Mouse (Mus musculus) adrenal gland, adult 18-20 months (tissue): ENCODE measurements around the gene Bmpr1b. TPM values are rescaled to one million over a fixed set of nuclear protein-coding genes. Genes with fewer than 3 reads are reported as not detected.
A peak's percentile ranks its signal among the peaks of the same experiment; 100 is the strongest.
"Not testable (repeated sequence)": the region's sequence is repeated elsewhere in the genome, so short reads cannot be mapped to it uniquely, and the experiment has no call there.

Source experiments
- DNase-seq, 2 experiments: peaks; one replicate each; pipeline ENCODE4 v3.0.0; 2021 to 2022; ENCODE audit warnings: low spot score in 2 of 2
- long read RNA-seq, 2 experiments: library from polyadenylated mRNA; stranded (forward); transcript quantifications; one replicate each; pipeline ENCODE4 v2.0.0; 2021
- total RNA-seq, 2 experiments: library from RNA; stranded (reverse); gene quantifications; 1 replicate in 1 of 2; 2 replicates in 1 of 2; pipeline ENCODE4 v1.2.3; 2021

Gene Bmpr1b
- total RNA-seq: under 1 TPM; 0.58 to 0.66 TPM
- long read RNA-seq, experiment 1: 0 reads
- long read RNA-seq, experiment 2, partial matches to known transcripts: 0 of 1 reads
- long read RNA-seq, experiment 2, other reads (novel, unspliced or antisense): 0 of 1 reads

DNA sequence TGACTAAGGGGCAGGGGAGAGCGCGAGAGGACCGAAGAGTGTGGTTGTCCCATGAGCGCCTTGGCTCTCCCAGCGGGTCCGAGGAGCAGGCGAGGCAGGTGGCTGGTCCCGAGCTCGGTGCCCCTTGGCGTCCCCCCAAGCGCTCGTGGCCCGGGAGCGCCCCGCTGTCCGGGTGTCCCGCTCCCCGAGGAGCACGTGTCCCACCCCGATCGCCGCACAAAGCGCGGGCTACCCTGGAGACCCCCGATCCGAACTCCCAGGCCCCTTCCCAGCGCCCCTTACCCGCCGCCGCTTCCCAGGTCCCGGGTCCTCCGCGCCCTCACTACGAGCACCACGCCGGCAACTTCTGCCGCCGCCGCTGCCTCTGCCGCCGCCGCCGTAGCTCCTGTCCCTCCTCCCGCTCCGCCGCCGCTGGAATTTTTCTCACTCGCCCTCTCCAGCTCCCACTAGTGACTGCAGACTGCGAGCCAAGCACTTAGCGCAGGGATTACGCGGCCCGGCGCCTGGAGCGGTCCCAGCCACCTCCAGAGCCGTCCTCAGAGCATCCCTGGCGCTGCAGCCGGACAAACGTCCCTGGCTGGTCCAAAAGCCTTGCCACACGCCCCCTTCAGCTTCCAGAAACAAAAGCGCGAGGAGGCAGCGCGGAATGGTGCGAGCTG lies at the start of gene Bmpr1b:
Gene Bmpr1b, minus strand, starts transcription at position 563 of the 659 bp plus-strand sequence.
- peak; percentile 30 to 36 for DNase-seq

DNA sequence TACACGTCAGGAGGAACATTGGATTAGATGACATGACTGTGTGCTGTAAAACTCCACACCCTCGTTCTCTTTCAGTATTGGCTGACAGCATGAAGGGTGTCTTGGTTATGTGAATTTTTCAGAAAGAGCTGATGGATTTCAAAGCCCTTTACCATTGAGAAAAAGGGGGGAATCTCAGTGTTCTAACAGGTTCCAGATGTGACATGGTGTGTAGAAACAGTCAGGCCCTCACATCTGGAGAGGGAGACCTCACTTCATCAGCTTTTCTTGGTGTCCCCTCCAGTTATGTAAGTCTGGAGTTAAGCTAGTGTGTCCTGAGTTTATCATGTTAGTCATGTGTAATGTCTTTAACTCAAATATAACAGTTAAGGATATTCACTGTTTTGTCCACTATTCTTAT lies 43.6 kb upstream of the Bmpr1b start:
- DNase-seq: no peak

DNA sequence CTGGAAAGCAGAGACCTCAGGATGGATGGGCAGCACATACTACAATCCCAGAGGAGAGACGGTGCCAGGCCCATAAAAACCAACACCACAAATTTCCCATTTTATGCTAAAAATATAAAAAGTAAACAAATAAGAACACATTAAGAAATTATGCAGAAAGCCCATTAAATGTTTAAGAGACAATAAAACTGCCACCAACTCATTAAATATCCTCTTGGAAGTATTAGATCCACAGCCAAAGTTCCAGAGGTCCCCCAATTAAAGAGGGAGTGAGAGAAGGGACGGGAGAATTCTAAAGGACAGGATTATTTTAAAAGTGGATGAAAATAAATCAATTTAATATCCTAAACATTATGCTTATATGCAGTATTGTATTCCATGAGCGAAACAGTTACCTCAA lies 43.0 kb upstream of the Bmpr1b start:
- DNase-seq: no peak

DNA sequence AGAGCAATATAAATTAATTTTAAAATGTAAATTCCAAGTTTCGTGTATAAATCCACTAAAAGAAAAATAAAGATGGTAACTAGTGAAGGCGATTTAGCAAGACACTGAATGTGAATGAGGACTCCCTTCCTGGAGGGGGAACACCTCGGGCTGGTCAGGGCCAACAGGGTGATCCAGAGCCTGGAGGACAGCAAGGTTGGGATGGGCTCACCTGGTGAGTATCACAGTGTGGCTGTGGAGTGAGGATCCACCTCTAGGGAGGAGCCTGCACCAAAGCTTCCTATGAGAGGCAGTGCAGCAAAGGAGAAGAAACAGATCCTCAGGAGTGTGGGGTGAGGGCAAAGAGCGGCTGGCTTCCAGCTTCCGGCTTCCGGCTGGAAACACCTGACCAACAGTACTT lies 40.8 kb upstream of the Bmpr1b start:
- no peak for DNase-seq

DNA sequence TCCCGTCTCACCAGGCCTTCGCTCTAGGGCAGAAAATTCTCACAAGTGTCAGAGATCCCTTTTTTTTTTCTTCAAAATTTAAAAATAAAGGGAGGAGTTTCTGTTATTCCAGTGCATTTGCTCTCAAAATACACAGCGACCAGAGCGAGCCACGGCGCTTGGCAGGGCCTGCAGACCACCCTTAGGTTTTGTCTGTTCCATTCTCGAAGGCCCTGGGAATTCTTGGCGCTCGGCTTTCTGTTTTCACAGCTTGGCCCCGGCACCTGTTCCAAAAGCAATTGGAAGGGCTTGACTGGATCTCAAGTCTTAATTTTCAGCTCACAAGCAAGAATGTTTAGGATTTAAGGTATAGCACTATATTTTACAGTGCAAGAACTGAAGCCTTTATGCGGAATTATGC lies 39.8 kb upstream of the Bmpr1b start:
- no peak for DNase-seq

DNA sequence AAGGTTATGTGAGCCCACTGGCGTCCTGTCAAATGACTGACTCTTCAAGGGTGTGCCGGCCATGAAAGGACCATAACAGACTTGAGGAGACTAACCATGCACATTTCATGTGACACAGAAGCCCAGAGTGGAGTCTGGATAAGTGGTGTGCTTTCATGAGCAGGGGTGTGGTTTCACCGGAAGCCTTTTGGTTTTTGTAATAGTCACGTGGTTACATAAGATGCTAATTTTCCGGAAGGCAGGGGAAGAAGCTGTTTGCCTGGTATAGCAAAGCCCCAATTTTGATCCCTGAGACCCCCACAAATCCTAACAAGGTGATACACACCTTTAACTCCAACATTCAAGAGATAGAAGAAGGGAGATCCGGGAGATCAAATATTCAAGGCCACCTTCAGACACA lies 38.3 kb upstream of the Bmpr1b start:
- DNase-seq: no peak

DNA sequence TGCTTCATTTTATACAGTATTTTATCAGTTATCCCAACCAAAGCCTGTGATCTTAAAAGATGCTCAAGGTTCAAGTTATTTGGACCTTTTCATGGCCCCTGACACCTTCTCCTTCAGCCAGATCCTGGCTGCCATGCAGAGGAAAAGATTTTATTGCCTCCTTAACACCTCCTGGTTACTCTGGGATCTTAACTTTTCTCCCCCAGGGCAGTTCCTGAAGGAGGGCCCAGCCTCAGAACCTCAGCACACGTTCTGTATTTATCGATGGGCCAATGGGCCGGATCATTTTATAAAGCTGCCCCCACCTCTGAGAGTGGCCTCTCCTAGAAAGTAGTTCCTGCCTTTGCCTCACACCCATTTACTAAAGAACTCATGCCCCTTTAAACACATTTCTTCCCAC lies 37.1 kb upstream of the Bmpr1b start:
- no peak for DNase-seq

DNA sequence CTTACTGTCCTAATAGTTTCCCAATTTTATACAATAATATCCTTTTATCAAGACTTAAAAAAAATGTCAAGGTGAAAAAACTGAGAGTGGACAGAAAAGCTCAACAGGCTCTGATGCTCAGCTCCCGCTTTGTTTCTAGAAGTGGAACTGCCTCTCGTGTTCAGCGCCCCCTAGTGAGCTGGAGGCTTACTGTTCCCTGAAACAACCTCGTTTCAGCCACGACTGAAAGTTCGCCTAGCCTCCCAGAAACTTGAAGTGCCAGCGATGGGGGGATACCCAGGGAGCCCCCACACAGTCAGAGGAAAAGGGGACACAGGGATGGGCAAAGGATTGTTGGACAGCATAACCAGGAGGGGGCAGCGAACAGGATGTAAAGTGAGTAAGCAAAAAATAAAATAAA lies 26.9 kb upstream of the Bmpr1b start:
- DNase-seq: no peak

DNA sequence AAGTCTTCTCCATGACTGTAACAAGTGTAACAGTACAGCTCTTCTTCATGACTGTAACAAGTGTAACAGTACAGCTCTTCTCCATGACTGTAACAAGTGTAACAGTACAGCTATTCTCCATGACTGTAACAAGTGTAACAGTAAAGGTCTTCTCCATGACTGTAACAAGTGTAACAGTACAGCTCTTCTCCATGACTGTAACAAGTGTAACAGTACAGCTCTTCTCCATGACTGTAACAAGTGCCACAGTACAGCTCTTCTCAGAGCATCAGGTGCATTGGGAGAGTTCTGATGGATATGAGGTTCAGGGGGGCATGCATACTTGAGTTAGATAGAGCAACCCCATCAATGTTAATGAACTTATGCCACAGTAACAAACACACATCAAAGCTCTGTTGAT lies 22.4 kb upstream of the Bmpr1b start:
- DNase-seq: not testable (repeated sequence)

DNA sequence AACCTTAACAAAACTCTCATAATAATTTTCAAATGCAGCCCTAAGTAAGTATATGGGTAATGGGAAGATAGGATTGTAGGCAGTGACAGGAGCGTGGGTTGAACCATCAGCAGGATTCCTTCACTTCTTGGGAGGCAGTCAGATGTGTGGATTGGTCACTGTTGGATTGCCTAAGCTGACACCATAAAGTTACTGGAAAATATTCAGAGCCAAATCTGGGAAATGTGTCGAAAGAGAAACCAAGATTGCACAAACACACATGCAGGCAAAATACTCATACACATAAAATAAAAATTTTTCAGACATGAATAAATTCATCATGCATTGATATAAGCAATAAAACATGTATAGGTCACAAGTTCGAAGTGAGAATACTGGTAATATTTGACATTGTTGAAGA lies 17.3 kb upstream of the Bmpr1b start:
- no peak for DNase-seq

DNA sequence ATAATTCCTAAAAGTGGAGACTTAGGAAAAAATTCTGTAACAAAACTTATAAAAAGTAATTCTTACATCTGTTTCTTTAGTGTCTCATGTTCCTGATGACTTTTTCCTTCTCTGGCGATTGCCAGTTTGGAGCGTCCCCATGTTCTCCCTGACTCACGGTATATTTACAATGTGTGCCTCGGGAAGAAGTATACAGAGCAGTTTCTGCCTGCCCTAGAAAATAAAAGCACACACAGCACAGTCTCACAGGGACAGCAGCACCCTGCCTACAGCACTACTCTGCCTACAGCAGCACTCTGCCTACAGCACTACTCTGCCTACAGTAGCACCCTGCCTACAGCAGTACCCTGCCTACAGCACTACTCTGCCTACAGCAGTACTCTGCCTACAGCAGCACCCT lies 4.8 kb upstream of the Bmpr1b start:
- DNase-seq: no peak

DNA sequence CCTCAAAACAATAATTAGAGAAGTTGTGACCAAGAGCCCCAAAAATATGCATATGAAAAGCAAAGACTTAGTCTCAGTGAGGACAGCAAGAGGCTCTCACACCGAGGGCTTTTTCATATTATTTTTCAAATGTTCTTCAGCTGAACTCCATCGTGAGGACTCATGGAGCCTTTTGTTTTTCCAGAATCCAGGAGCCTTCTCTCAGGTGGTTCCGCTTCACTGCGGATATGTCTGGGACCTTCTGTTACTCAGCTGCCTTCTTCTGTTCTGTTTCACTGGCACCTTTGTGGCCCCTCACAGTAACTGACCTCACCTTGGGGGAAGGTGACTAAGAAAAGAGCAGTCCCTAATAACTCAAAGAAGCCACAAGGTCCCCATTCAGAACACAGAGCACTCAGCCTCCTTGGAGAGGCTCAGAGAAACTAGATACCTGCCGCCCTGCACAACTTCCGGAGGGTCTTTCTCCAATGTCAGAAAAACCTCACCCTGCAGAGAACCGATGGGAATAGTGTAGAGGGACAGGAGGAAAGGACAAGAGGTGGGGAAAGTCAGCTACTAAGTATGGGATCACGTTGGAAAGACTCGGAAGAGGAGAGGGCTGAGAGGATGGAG lies 868 bp downstream of the Bmpr1b start:
- DNase-seq: no peak

DNA sequence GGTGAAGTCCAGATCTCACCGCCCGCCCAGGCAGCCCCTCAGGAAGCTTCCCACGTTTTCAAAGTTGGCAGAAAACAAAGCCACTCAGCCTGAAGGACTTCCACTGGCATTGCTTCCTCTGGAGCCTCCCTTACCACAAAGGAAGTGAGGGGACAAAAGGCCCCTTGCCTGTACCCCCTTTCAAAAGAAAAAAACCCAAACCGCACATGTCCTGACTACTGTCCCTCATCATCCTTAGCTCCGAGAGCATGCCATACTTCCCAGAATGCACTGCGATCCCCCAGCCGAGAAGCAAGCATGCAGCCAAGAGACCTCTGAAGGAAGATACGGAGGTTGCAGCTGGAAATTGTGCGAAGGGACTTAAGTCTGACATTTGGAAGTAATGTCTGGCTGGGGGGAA lies 4.2 kb downstream of the Bmpr1b start:
- no peak for DNase-seq

DNA sequence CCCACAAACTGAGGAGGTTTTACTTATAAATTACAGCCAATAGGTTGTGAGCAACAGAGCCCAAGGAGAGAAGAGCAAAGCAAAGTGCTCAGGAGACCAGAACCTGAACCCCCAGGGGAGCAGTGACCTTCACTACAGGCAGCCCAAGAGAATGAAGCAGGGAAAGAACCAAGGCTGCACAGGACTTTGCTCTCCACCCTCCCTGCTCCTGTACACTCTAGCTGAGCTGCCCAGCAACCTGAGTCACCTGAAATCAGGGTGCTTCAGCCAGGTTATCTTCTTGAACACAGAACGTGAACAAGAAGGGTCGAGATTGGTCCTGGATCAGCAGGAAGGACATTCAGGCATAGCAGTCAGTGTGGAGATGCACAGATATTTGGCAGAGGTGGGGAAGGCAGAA lies 5.3 kb downstream of the Bmpr1b start:
- no peak for DNase-seq

DNA sequence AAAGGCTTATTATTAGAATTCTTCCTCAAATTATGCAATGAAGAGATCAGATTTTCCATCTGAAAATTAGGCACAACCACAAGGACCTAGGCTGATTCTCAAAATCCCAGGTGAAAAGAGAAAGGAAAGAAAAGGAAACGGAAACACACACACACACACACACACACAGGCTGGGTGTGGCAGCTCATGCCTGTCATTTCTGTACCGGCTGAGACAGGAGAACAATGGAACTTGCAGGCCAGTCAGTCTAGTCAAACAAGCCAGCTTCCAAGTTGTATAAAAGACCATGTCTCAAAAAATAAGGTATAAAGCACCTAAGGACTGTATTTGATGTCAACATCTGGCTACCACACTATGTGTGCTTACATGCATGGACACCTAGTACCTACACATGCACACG lies 7.8 kb downstream of the Bmpr1b start:
- DNase-seq: no peak

DNA sequence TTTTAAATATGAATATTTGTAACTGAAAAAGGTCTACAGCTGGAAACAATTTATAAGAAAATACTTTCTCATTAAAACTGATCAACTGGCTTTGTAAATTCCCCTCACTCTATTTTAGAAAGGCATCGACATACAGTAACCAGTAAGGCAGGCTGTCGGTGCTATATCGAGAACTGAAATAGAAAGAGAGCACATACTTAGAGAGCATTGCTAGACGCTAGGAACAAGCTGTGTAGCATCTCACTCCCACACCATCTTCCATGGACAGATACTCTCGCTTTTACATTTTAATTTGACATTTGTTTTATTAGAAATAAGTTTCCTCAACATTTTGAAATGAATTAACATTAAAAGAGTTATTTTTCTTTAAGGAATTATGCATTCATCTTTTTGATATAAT lies 17.2 kb downstream of the Bmpr1b start:
- no peak for DNase-seq

DNA sequence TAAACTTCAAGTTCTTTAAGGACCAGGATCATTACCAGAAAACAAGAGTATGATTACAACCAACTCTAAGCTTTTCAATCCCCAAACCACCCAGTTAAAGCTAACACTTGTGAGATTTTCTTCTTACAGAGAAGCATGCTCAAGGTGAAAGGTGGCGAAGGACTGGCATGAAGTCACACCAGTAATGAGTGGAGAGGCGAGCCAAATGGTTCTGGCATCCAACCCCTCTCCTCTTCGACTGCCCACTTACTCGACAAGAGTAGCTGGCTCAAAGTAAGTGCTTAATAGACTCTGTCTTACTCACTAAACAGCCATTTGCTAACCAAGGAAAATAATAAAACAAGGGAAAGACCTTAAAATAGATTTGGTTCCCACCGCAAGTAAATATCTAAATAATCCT lies 30.4 kb downstream of the Bmpr1b start:
- no peak for DNase-seq

DNA sequence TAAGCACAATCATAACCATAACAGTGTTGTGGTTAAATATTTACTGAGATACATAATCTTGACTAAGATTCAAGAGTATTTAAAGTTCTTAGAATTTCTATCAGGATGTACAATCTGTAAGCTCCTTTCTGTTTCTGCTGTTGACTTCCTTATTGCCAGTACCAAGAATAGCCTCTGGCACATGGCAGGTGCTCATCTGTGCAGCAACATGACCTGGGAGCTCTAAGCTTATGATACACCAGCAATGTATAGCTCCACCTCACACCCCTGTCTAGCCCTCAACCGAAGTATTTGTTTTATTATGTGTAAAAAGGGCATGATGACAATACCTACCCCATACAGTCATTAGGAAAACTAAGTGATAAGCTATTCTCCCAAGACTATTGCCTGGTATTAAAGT lies 42.8 kb downstream of the Bmpr1b start:
- no peak for DNase-seq

DNA sequence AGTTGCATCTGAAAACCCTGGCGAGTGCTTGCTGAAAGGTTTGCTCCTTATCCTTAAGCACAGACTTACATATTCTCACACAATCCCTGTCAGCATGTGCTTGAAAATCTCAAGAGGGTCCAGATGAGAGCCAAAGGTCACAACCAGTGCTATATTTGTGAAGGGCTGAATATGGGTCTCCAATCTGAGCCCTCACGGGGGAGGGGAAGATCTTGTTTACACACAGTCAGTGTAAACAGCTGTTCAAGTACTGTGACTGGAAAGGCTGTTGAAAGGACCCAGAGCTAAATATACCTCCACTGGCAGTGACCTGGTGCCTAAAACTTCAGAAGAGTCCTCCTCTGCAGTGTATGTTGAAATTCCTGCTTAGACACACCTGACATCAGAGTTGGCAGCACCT lies 43.7 kb downstream of the Bmpr1b start:
- no peak for DNase-seq

DNA sequence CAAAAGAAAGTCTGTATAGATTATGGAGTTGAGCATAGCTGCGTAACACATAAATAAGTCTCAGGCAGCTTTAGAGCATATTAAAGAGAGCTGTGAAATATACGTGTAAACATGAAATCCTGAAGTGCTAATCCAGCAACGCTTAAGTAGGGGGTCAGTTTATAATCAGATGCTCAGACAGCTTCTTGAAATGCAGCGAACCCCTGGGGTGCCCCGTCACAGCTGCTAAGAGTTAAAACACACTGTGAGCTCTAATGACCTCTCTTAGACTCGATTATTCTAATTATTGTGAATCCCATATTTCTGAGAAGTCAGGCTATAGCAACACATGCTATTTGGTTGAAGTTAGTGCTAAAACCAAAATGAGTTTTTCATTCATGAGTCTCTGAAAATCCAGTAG lies 45.0 kb downstream of the Bmpr1b start:
- no peak for DNase-seq

DNA sequence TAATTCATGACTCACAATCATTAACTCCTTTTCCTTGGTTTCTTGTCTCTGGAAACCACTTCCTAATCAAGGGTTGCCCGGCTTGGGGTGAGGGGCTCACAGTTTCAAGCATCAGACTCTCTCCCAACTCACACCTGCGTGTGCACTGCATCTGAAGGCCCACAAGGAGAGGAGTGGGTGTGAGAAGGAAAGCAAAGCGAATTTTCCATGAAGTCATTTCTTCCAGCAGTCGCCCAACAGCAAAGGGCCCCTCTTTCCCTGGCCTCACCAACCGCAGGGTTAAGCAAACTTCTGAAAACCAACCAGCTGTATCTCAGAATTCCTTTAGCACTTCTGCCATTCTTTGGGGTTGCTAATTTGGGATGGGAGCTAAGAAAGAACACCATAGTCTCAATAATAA lies 46.8 kb downstream of the Bmpr1b start:
- DNase-seq: no peak

DNA sequence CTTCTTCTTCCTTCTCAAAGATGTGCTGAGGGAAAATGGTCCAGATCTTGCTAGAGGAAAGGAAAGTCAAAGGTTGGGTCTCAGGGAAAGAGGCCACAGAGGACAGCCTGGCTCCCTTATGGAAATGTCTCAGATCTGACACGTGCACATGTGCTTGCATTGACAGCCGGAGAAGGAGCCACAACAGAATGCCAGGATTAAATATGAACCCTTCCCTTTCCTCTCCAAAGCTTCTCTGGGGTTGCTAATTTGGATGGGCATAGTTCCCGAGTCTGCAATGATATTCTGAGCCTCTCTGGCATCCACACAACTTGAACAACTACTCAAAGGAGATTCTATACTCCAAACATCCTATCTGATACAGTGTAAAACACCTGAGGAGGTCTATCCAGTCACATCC lies 48.4 kb downstream of the Bmpr1b start:
- DNase-seq: no peak

DNA sequence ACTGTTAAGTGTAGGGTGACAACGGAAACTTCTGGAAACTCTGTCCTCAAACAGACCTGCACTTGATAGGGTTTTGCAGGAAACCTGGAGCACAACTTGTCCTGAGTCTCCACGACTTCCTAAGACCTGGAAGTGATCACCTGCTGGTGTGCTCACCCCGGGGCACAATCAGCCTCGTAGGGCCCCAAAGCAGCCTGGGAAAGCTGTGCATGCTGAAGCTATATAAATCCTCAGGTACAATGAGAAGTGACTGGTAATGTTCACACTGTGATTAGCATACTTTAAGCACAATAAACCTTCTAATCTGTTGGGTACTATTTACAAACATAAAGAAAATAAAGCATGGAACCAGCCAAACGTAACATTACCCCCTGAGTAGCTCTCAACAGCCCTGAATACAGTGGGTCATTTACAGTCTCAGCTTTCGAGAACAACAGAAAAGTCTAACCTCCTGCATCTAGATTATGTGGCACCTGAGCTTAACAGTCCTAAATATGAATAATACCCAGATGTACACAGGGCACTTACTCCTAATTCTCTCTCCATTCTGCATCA lies 54.4 kb downstream of the Bmpr1b start:
- no peak for DNase-seq
